In the genomic region with DNA sequence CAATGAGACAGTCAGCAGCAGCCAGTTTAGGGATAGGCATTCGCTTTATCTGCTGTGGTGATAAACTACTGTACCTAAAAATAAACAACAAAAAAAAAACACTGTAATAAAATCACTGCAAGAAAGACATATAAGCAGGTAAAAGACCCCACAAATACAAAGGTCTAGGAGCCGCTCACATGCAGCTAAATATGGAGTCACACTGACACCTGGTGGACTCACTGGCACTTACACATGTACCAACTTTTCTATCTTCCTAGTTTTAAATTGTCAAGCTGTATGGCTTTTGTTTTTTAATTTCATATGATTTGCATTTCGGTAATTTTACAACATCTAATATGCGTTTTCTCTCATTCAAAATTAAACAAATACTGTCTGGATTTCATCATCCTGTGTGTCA, we compare ENCODE assay signal across 10 mouse cellular contexts. TPM values are rescaled to one million over a fixed set of nuclear protein-coding genes. Genes with fewer than 3 reads are reported as not detected.
DNase-seq lines count a peak whose midpoint lies in the region; ATAC-seq lines count a peak whose summit lies in the region.
"Had no signal": no experiment of that assay in that cellular context is flagged by ENCODE, and none has a peak within 500 bp of the region (broad histone marks: within the 10 kb centered on the region; RNA-seq: fewer than 3 reads in every experiment).

No protein-coding gene starts in this region.

- intact Hi-C loops in left cerebral cortex, postnatal 36 days (cut with DNase I) = loop anchor here (2.0 to 5.0 kb wide), 2 partner anchors 1537 to 1578 kb away; partner anchors contain the start of gene Adcyap1

- no peaks in the 10 kb centered on the region for H3K9me3 ChIP-seq in embryonic facial prominence, embryonic 10.5 days
- H3K9me3 ChIP-seq: embryonic facial prominence, embryonic 13.5 days; limb, embryonic 13.5 days had no signal

- peak; percentile 85 for ATAC-seq in megakaryocyte progenitor cell, adult 5-6 weeks (replicated peaks; ENCODE audit: poor library complexity)

- H3K4me1 ChIP-seq in embryonic facial prominence, embryonic 10.5 days = no peaks in the 10 kb centered on the region
- H3K4me1 ChIP-seq: embryonic facial prominence, embryonic 13.5 days; limb, embryonic 13.5 days had no signal

- 72% methylated on average over 4 of the region's 4 CpGs for WGBS in embryonic facial prominence, embryonic 10.5 days

- peaks cover 16% of the 10 kb centered on the region for H3K36me3 ChIP-seq in embryonic facial prominence, embryonic 10.5 days (replicated peaks)

- H3K27me3 ChIP-seq in embryonic facial prominence, embryonic 10.5 days (replicated peaks; ENCODE audit: low read depth, poor library complexity, severe bottlenecking) = no peaks in the 10 kb centered on the region
- H3K27me3 ChIP-seq: embryonic facial prominence, embryonic 13.5 days; limb, embryonic 13.5 days had no signal

- no peak overlapping the region for H3K27ac ChIP-seq in embryonic facial prominence, embryonic 10.5 days (replicated peaks)
- H3K27ac ChIP-seq: embryonic facial prominence, embryonic 13.5 days; limb, embryonic 13.5 days had no signal

- no peak overlapping the region for H3K4me3 ChIP-seq in embryonic facial prominence, embryonic 10.5 days
- H3K4me3 ChIP-seq: embryonic facial prominence, embryonic 13.5 days; limb, embryonic 13.5 days had no signal

- DNase-seq in left cerebral cortex, adult 18-20 months (ENCODE audit: low spot score in 2 of 2) = peak; percentile 18 to 41
- no peak for DNase-seq in left cerebral cortex, postnatal 36 days (ENCODE audit: low spot score in 2 of 2)
- peak; percentile 44 for DNase-seq in NIH3T3 (ENCODE audit: low read depth)
- peak; percentile 17 for DNase-seq in embryonic facial prominence, embryonic 10.5 days (ENCODE audit: low spot score)
- no peak for DNase-seq in T-cell, adult 2 months (ENCODE audit: low spot score)
- DNase-seq in Muller cell, postnatal 12 days (ENCODE audit: inconsistent ontology term) = no peak
- DNase-seq in cerebellum, adult 8-10 months = no peak

RNA-seq across cellular contexts. Expression of gene Mettl4, which starts 14.4 kb away (rescaled TPM):
- total RNA-seq in left cerebral cortex, adult 18-20 months (2021) = 10 to 100 TPM; 14.6 to 15.1 TPM
- total RNA-seq in left cerebral cortex, postnatal 36 days (2021) = 10 to 100 TPM; 14.3 to 16.0 TPM
- 24.8 and 25.4 TPM in 2 replicates for polyA plus RNA-seq in embryonic facial prominence, embryonic 10.5 days (2016; fragmentation: Nextera tagmentation; extraction: Ambion mirVana)
- 26.5 and 27.1 TPM in 2 replicates for total RNA-seq in megakaryocyte progenitor cell, adult 5-6 weeks (2015)
- 27.4 and 30.1 TPM in 2 replicates for total RNA-seq in megakaryocyte progenitor cell, adult 5-6 weeks (2017)

Comparison
In these comparisons a context has a peak if more than half of its experiments do, and no peak if none do; other contexts are left out.
1. DNase-seq: peak in left cerebral cortex, adult 18-20 months (2 of 2), NIH3T3 (single experiment) and embryonic facial prominence, embryonic 10.5 days (single experiment); none in left cerebral cortex, postnatal 36 days (0 of 2), T-cell, adult 2 months (single experiment), Muller cell, postnatal 12 days (single experiment) and cerebellum, adult 8-10 months (single experiment).